ENCODE assay signal across 28 mouse cellular contexts in the genomic region with DNA sequence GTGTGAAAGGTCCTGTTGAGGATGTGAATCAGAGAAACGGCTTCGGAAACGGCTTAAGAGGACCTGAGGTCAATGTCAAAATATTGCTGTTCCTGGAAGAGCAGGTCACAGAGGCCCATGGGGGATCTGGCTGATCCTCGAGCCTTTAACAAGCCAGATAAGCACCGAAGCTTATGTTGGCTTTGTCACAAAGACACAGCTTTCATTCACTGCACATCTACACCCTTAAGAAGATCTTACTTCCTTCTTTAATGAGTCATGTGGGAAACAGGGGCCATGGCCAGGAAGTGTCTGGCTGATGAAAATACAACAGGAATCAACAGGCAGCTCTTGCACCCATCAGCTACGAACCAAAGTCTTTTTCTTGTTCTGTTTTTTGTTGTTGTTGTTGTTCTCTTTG. TPM values are rescaled to one million over a fixed set of nuclear protein-coding genes. Genes with fewer than 3 reads are reported as not detected.
A peak's percentile ranks its signal among the peaks of the same experiment; 100 is the strongest.
DNase-seq lines count a peak whose midpoint lies in the region; ATAC-seq and TF ChIP-seq lines count a peak whose summit lies in the region.
"Had no signal": no experiment of that assay in that cellular context is flagged by ENCODE, and none has a peak within 500 bp of the region (broad histone marks: within the 10 kb centered on the region; RNA-seq: fewer than 3 reads in every experiment).

No protein-coding gene starts in this region.

- no peak for TF ChIP-seq RAD21 in MEL (IDR thresholded peaks at IDR 0.05; ENCODE audit: low read depth, low read length)

- H3K4me3 ChIP-seq in heart, embryonic 13.5 days = no peak overlapping the region
- H3K4me3 ChIP-seq in MEL (ENCODE audit: control insufficient read depth in 1 of 2, insufficient read depth in 1 of 2, low read depth in 2 of 2, low read length in 2 of 2) = no peak overlapping the region
- H3K4me3 ChIP-seq in heart, postnatal 0 days (ENCODE audit: low read depth, low read length) = no peak overlapping the region
- H3K4me3 ChIP-seq: erythroblast, embryonic 14.5 days; gastrocnemius, adult 2 months; hindbrain, embryonic 10.5 days; hindbrain, embryonic 15.5 days; limb, embryonic 10.5 days; limb, embryonic 15.5 days; midbrain, embryonic 10.5 days; midbrain, embryonic 15.5 days had no signal

- H3K79me2 ChIP-seq in MEL (ENCODE audit: control insufficient read depth, insufficient read depth, low read length, poor library complexity) = no peaks in the 10 kb centered on the region

- no peaks in the 10 kb centered on the region for H3K27me3 ChIP-seq in heart, embryonic 13.5 days (replicated peaks)
- no peaks in the 10 kb centered on the region; a peak in 1 of 4 replicates for H3K27me3 ChIP-seq in MEL (ENCODE audit: control insufficient read depth in 1 of 2, insufficient read depth in 2 of 2, low read length in 2 of 2)
- H3K27me3 ChIP-seq in heart, postnatal 0 days (ENCODE audit: control insufficient read depth, insufficient read depth, low read length) = no peaks in the 10 kb centered on the region
- H3K27me3 ChIP-seq: CH12.LX; hindbrain, embryonic 15.5 days; limb, embryonic 15.5 days; midbrain, embryonic 15.5 days had no signal

- 58% methylated on average over 6 of the region's 6 CpGs for WGBS in heart, embryonic 13.5 days
- 51% methylated on average over 6 of the region's 6 CpGs for WGBS in heart, postnatal 0 days

- DNase-seq in heart, postnatal 4 days = no peak
- peak; percentile 39 for DNase-seq in 416B (ENCODE audit: low read depth)
- peak; percentile 36 for DNase-seq in MEL (ENCODE audit: low read depth, low spot score)
- DNase-seq in heart, postnatal 0 days (ENCODE audit: low spot score) = peak; percentile 60
- DNase-seq in MN1 (ENCODE audit: low spot score) = no peak
- DNase-seq in thymus, postnatal 4 days = no peak
- DNase-seq: adrenal gland, postnatal 25 days; cerebellum, adult 18-20 months; cerebellum, postnatal 10 days; gastrocnemius, adult 2 months; kidney, adult 11 months; kidney, postnatal 14 days; layer of hippocampus, adult 9-11 months; lung, postnatal 4 days; spleen, adult 18-20 months; thymus, postnatal 14 days had no signal

- peak overlapping the region; percentile 42; the same call in 1 of the 2 replicates for H3K27ac ChIP-seq in heart, embryonic 13.5 days (replicated peaks)
- no peak overlapping the region for H3K27ac ChIP-seq in MEL (ENCODE audit: control insufficient read depth, low read depth, low read length)
- peak overlapping the region; percentile 57; the same call in 1 of the 2 replicates for H3K27ac ChIP-seq in heart, postnatal 0 days (ENCODE audit: low read depth)
- H3K27ac ChIP-seq: gastrocnemius, adult 2 months; hindbrain, embryonic 10.5 days; hindbrain, embryonic 15.5 days; limb, embryonic 10.5 days; limb, embryonic 15.5 days; midbrain, embryonic 10.5 days; midbrain, embryonic 15.5 days had no signal

- no peak for TF ChIP-seq EP300 in MEL (IDR thresholded peaks at IDR 0.05; ENCODE audit: low read depth in 1 of 2, low read length in 2 of 2)
- TF ChIP-seq EP300 in heart, postnatal 0 days (IDR thresholded peaks at IDR 0.05; ENCODE audit: low read depth) = 0 out of 2 replicates have a peak, but pooled peaks have one; percentile 51

- no peak for TF ChIP-seq CTCF in MEL (IDR thresholded peaks at IDR 0.05 in 2 of 3, conservative IDR thresholded peaks at IDR 0.05 in 1 of 3; ENCODE audit: control insufficient read depth in 1 of 3, insufficient read depth in 1 of 3, low read depth in 2 of 3, low read length in 3 of 3, poor library complexity in 1 of 3, severe bottlenecking in 1 of 3)
- no peak for TF ChIP-seq CTCF in heart, postnatal 0 days (IDR thresholded peaks at IDR 0.05; ENCODE audit: low read depth)

- no peaks in the 10 kb centered on the region for H3K36me3 ChIP-seq in heart, embryonic 13.5 days
- peaks cover 0 to 3% of the 10 kb centered on the region in 2 experiments; a peak in 2 of 4 replicates for H3K36me3 ChIP-seq in MEL (ENCODE audit: control insufficient read depth in 1 of 2, insufficient read depth in 2 of 2, low read length in 2 of 2)
- H3K36me3 ChIP-seq in heart, postnatal 0 days (replicated peaks; ENCODE audit: control insufficient read depth, insufficient read depth, low read length) = no peaks in the 10 kb centered on the region
- H3K36me3 ChIP-seq: hindbrain, embryonic 10.5 days; hindbrain, embryonic 15.5 days; limb, embryonic 10.5 days; limb, embryonic 15.5 days; midbrain, embryonic 10.5 days; midbrain, embryonic 15.5 days had no signal

- no peak overlapping the region for H3K4me2 ChIP-seq in heart, embryonic 13.5 days
- no peak overlapping the region; the same call in 1 of the 2 replicates for H3K4me2 ChIP-seq in heart, postnatal 0 days (ENCODE audit: low read depth, low read length)
- H3K4me2 ChIP-seq: hindbrain, embryonic 15.5 days; limb, embryonic 15.5 days; midbrain, embryonic 15.5 days had no signal

- TF ChIP-seq POLR2A in MEL (IDR thresholded peaks at IDR 0.05; ENCODE audit: control insufficient read depth in 1 of 2, insufficient read depth in 1 of 2, low read depth in 1 of 2, low read length in 2 of 2, poor library complexity in 1 of 2) = no peak

- ATAC-seq in heart, embryonic 13.5 days (ENCODE audit: extremely low read depth, insufficient number of reproducible peaks, low FRiP score, low TSS enrichment) = no peak
- ATAC-seq in heart, postnatal 0 days (ENCODE audit: insufficient read depth, low read depth) = peak; percentile 35; the same call in 1 of the 2 replicates
- ATAC-seq: forebrain, embryonic 16.5 days; inflammation-experienced regulatory T-cells, adult 6 months; midbrain, embryonic 15.5 days had no signal

- no peaks in the 10 kb centered on the region for H3K9me3 ChIP-seq in heart, embryonic 13.5 days
- no peaks in the 10 kb centered on the region for H3K9me3 ChIP-seq in MEL (replicated peaks; ENCODE audit: insufficient read depth, low read length)
- no peaks in the 10 kb centered on the region for H3K9me3 ChIP-seq in heart, postnatal 0 days (replicated peaks; ENCODE audit: control insufficient read depth, low read length)
- H3K9me3 ChIP-seq: hindbrain, embryonic 10.5 days; hindbrain, embryonic 15.5 days; limb, embryonic 10.5 days; limb, embryonic 15.5 days; midbrain, embryonic 10.5 days; midbrain, embryonic 15.5 days had no signal

- H3K4me1 ChIP-seq in heart, embryonic 13.5 days = peaks cover 33% of the 10 kb centered on the region
- H3K4me1 ChIP-seq in MEL (ENCODE audit: control insufficient read depth in 1 of 2, insufficient read depth in 2 of 2, low read length in 2 of 2) = 0 out of 4 replicates have a peak, but pooled peaks cover 0 to 2% of the 10 kb centered on the region in 2 experiments
- peaks cover 14% of the 10 kb centered on the region; the same call in 1 of the 2 replicates for H3K4me1 ChIP-seq in heart, postnatal 0 days (ENCODE audit: control insufficient read depth, insufficient read depth)
- H3K4me1 ChIP-seq: hindbrain, embryonic 10.5 days; hindbrain, embryonic 15.5 days; limb, embryonic 10.5 days; limb, embryonic 15.5 days; midbrain, embryonic 10.5 days; midbrain, embryonic 15.5 days had no signal

- H3K9ac ChIP-seq in heart, embryonic 13.5 days = no peak overlapping the region
- H3K9ac ChIP-seq in MEL (ENCODE audit: control insufficient read depth, low read depth, low read length, poor library complexity, severe bottlenecking) = no peak overlapping the region
- no peak overlapping the region for H3K9ac ChIP-seq in heart, postnatal 0 days (replicated peaks; ENCODE audit: low read depth, low read length)
- H3K9ac ChIP-seq: hindbrain, embryonic 15.5 days; limb, embryonic 15.5 days; midbrain, embryonic 15.5 days had no signal

TF ChIP-seq in MEL, 35 proteins besides CTCF, POLR2A, EP300 and RAD21:
- TF ChIP-seq CHD2 (IDR thresholded peaks at IDR 0.05; ENCODE audit: low read length) = no peak
- TF ChIP-seq POLR2AphosphoS2 (IDR thresholded peaks at IDR 0.05; ENCODE audit: low read length) = no peak
- no peak for TF ChIP-seq KAT2A (conservative IDR thresholded peaks at IDR 0.05; ENCODE audit: low read depth, low read length)
- no peak for TF ChIP-seq E2F4 (IDR thresholded peaks at IDR 0.05; ENCODE audit: borderline replicate concordance, low read depth, low read length)
- TF ChIP-seq USF1 (IDR thresholded peaks at IDR 0.05; ENCODE audit: low read depth, low read length) = no peak
- no peak for TF ChIP-seq HCFC1 (IDR thresholded peaks at IDR 0.05; ENCODE audit: low read depth, low read length)
- TF ChIP-seq ZNF384 (IDR thresholded peaks at IDR 0.05; ENCODE audit: low read depth, low read length) = no peak
- TF ChIP-seq NELFE (IDR thresholded peaks at IDR 0.05; ENCODE audit: low read depth, low read length) = no peak
- TF ChIP-seq MYC (IDR thresholded peaks at IDR 0.05; ENCODE audit: low read depth, low read length) = no peak
- no peak for TF ChIP-seq ZMIZ1 (IDR thresholded peaks at IDR 0.05; ENCODE audit: low read depth, low read length)
- no peak for TF ChIP-seq JUND (IDR thresholded peaks at IDR 0.05; ENCODE audit: low read depth, low read length)
- no peak for TF ChIP-seq MEF2A (IDR thresholded peaks at IDR 0.05; ENCODE audit: extremely low read depth, insufficient replicate concordance, low read depth, low read length, poor library complexity, severe bottlenecking)
- TF ChIP-seq ETS1 (IDR thresholded peaks at IDR 0.05; ENCODE audit: low read depth, low read length) = no peak

RNA-seq across cellular contexts. Expression of a gene that starts 6.3 kb away (rescaled TPM):
- 12.8 and 13.3 TPM in 2 replicates for polyA plus RNA-seq in heart, embryonic 13.5 days (2015; fragmentation: Nextera tagmentation; extraction: Ambion mirVana)
- 100 to 1,000 TPM; 180 to 189 TPM for total RNA-seq in heart, postnatal 4 days (2021)
- not detected in 2 replicates for total RNA-seq in MEL (2012; rRNA removed)
- not detected for polyA plus RNA-seq in MEL (2012; ENCODE audit: insufficient read depth in 1 of 2, insufficient read length in 2 of 2, low read depth in 1 of 2, low replicate concordance in 2 of 2, missing spikeins in 1 of 2)
- total RNA-seq in heart, postnatal 0 days (2014; rRNA removed; ENCODE audit: low replicate concordance) = 104 and 108 TPM in 2 replicates
- 18.8 and 21.0 TPM in 2 replicates for polyA plus RNA-seq in heart, postnatal 0 days (2015; fragmentation: Nextera tagmentation; extraction: Ambion mirVana)
- total RNA-seq: CH12.LX; neutrophil, adult 5-6 weeks had no signal
- polyA plus RNA-seq: erythroblast, embryonic 14.5 days had no signal

RNA-seq across cellular contexts. Expression of a gene that starts 48.1 kb away (rescaled TPM):
- 90.9 and 97.5 TPM in 2 replicates for polyA plus RNA-seq in heart, embryonic 13.5 days (2015; fragmentation: Nextera tagmentation; extraction: Ambion mirVana)
- total RNA-seq in heart, postnatal 4 days (2021) = 10 to 100 TPM; 43.4 to 48.5 TPM
- 29.4 and 44.6 TPM in 2 replicates for total RNA-seq in MEL (2012; rRNA removed)
- 10 to 100 TPM in 1 of 2 experiments, not detected in 1; 55.0 TPM for polyA plus RNA-seq in MEL (2012; ENCODE audit: insufficient read depth in 1 of 2, insufficient read length in 2 of 2, low read depth in 1 of 2, low replicate concordance in 2 of 2, missing spikeins in 1 of 2)
- total RNA-seq in heart, postnatal 0 days (2014; rRNA removed; ENCODE audit: low replicate concordance) = 26.0 and 30.0 TPM in 2 replicates
- polyA plus RNA-seq in heart, postnatal 0 days (2015; fragmentation: Nextera tagmentation; extraction: Ambion mirVana) = 47.5 and 48.0 TPM in 2 replicates

Comparison
In these comparisons a context has a peak if more than half of its experiments do, and no peak if none do; other contexts are left out.
1. DNase-seq: peak in 416B (single experiment), MEL (single experiment) and heart, postnatal 0 days (single experiment); none in heart, postnatal 4 days (single experiment), MN1 (single experiment) and thymus, postnatal 4 days (single experiment).
2. RNA of a gene that starts 6.3 kb away (total RNA-seq): 180 to 189 TPM in heart, postnatal 4 days and 104 to 108 TPM in heart, postnatal 0 days; not detected in MEL; every median in the first group is over 100 times any median in the second.